ENCODE assay signal across 8 mouse cellular contexts in the genomic region with DNA sequence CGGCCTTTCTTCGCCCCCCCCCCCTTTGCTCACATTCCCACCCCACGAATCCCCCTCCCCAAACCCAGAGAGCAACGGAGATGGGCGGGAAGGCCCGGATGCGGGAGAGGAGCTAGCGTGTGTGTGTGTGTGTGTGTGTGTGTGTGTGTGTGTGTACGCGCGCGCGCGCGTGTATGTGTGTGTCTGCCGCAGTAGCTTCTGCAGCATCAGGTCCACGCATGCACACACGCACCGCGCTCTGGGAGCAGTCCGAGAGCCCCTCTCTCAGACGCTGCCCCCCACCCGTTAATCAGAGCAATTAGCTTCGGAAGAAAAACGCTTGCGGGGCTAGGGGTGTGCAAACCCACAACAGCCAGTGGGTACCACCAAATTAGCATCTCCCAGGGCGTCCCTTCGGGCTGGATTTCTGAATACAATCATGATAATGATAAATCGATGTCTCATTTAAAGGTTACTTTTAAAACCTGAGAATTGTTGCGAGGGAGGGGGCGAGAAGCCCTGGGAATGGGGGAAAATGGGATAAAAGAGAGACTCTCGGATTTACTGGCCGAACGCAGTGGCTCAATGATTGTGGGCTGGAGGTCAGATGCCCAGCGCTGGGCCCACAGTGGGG. TPM values are rescaled to one million over a fixed set of nuclear protein-coding genes. Genes with fewer than 3 reads are reported as not detected.
DNase-seq lines count a peak whose midpoint lies in the region; ATAC-seq and TF ChIP-seq lines count a peak whose summit lies in the region.

No protein-coding gene starts in this region.

- no peak for TF ChIP-seq RAD21 in CH12.LX (IDR thresholded peaks at IDR 0.05; ENCODE audit: low read depth, low read length)

- 0 out of 4 replicates have a peak, but pooled peaks of 1 of the 2 experiments have one; percentile 10 for TF ChIP-seq CTCF in CH12.LX (conservative IDR thresholded peaks at IDR 0.05 in 1 of 2, IDR thresholded peaks at IDR 0.05 in 1 of 2; ENCODE audit: low read depth in 2 of 2, low read length in 2 of 2)
- no peak for TF ChIP-seq CTCF in hindbrain, postnatal 0 days (IDR thresholded peaks at IDR 0.05; ENCODE audit: low read depth)

- peak; percentile 66 for ATAC-seq in hindbrain, postnatal 0 days
- ATAC-seq in neural tube, embryonic 12.5 days (ENCODE audit: low FRiP score, low read depth), result peak; percentile 23; the same call in 1 of the 2 replicates
- ATAC-seq in erythroid progenitor cell, adult 5-6 weeks (replicated peaks; ENCODE audit: low FRiP score, poor library complexity, severe bottlenecking), result no peak

- in situ Hi-C loops in CH12.LX (cut with MboI; ENCODE audit: low pct_ligation_motif_present, low pct_unique_long_range_greater_than_20kb, low sequenced_read_pairs), result loop anchor here (5.0 kb wide), 2 partner anchors 38 to 133 kb away; no protein-coding TSS in a partner anchor

- H3K27me3 ChIP-seq in CH12.LX (replicated peaks), result peaks cover 98% of the 10 kb centered on the region
- H3K27me3 ChIP-seq in hindbrain, postnatal 0 days (ENCODE audit: insufficient read depth, low read length), result peaks cover 33% of the 10 kb centered on the region
- peaks cover 79% of the 10 kb centered on the region for H3K27me3 ChIP-seq in neural tube, embryonic 12.5 days (replicated peaks)

- dilution Hi-C loops in CH12.LX (cut with MboI; ENCODE audit: extremely low pct_ligation_motif_present, extremely low pct_unique_long_range_greater_than_20kb, low sequenced_read_pairs), result no loop called here

- peak overlapping the region; percentile 94 for H3K4me2 ChIP-seq in CH12.LX (ENCODE audit: insufficient read depth, low read depth, poor library complexity, severe bottlenecking)
- peak overlapping the region; percentile 98 for H3K4me2 ChIP-seq in hindbrain, postnatal 0 days (ENCODE audit: low read depth, low read length)
- peak overlapping the region; percentile 84 for H3K4me2 ChIP-seq in neural tube, embryonic 12.5 days (replicated peaks)

- no peak for TF ChIP-seq POLR2A in CH12.LX (IDR thresholded peaks at IDR 0.05; ENCODE audit: low read depth, low read length)

- H3K4me1 ChIP-seq in CH12.LX (ENCODE audit: control insufficient read depth in 1 of 2, insufficient read depth in 2 of 2), result peaks cover 25 to 70% of the 10 kb centered on the region in 2 experiments
- H3K4me1 ChIP-seq in hindbrain, postnatal 0 days (ENCODE audit: insufficient read depth, low read length), result peaks cover 40% of the 10 kb centered on the region
- H3K4me1 ChIP-seq in neural tube, embryonic 12.5 days, result peaks cover 59% of the 10 kb centered on the region

- whole genome bisulfite sequencing in hindbrain, postnatal 0 days, result under 1% methylated on average over 31 of the region's 35 CpGs
- under 1% methylated on average over 34 of the region's 35 CpGs for WGBS in neural tube, embryonic 12.5 days

- H3K27ac ChIP-seq in CH12.LX (ENCODE audit: insufficient read depth, low read depth), result no peak overlapping the region
- peak overlapping the region; percentile 91 for H3K27ac ChIP-seq in hindbrain, postnatal 0 days
- H3K27ac ChIP-seq in neural tube, embryonic 12.5 days, result peak overlapping the region; percentile 81

- DNase-seq in kidney, postnatal 10 days, result peak; percentile 39
- DNase-seq in kidney, adult 8-10 months, result no peak
- DNase-seq in CH12.LX (ENCODE audit: extremely low read depth), result no peak
- DNase-seq in brain, embryonic 18.5 days (ENCODE audit: low read depth, low spot score), result peak; percentile 79
- peak; percentile 85 for DNase-seq in hindbrain, postnatal 0 days (ENCODE audit: low spot score)
- DNase-seq in gastrocnemius, adult 18-20 months (ENCODE audit: low spot score), result no peak

- no peaks in the 10 kb centered on the region for H3K79me2 ChIP-seq in CH12.LX (replicated peaks; ENCODE audit: control insufficient read depth, extremely low read depth, insufficient read depth, poor library complexity, severe bottlenecking)

- H3K4me3 ChIP-seq in CH12.LX (replicated peaks in 1 of 3; ENCODE audit: low read depth in 2 of 3, low read length in 2 of 3, poor library complexity in 1 of 3), result peak overlapping the region in 2 of 3 experiments; percentile 0 to 20
- H3K4me3 ChIP-seq in hindbrain, postnatal 0 days (ENCODE audit: low read length), result peak overlapping the region; percentile 32
- H3K4me3 ChIP-seq in neural tube, embryonic 12.5 days, result peak overlapping the region; percentile 30

- peaks cover 30% of the 10 kb centered on the region for H3K9me3 ChIP-seq in CH12.LX (replicated peaks; ENCODE audit: low read length)
- H3K9me3 ChIP-seq in hindbrain, postnatal 0 days (ENCODE audit: low read length), result no peaks in the 10 kb centered on the region
- no peaks in the 10 kb centered on the region for H3K9me3 ChIP-seq in neural tube, embryonic 12.5 days

- peak overlapping the region; percentile 2; the same call in 1 of the 2 replicates for H3K9ac ChIP-seq in CH12.LX (ENCODE audit: insufficient read depth, low read depth)
- H3K9ac ChIP-seq in hindbrain, postnatal 0 days (replicated peaks; ENCODE audit: low read length), result peak overlapping the region; percentile 86
- H3K9ac ChIP-seq in neural tube, embryonic 12.5 days, result peak overlapping the region; percentile 69

- no peaks in the 10 kb centered on the region for H3K36me3 ChIP-seq in CH12.LX (replicated peaks in 1 of 2; ENCODE audit: control insufficient read depth in 1 of 2, insufficient read depth in 1 of 2, low read length in 1 of 2)
- no peaks in the 10 kb centered on the region for H3K36me3 ChIP-seq in hindbrain, postnatal 0 days (ENCODE audit: insufficient read depth, low read length)
- H3K36me3 ChIP-seq in neural tube, embryonic 12.5 days, result no peaks in the 10 kb centered on the region

- no peak for TF ChIP-seq EP300 in CH12.LX (IDR thresholded peaks at IDR 0.05; ENCODE audit: low read length)

TF ChIP-seq in CH12.LX, 34 proteins besides CTCF, POLR2A, EP300 and RAD21 (continues in another document):
- TF ChIP-seq ETS1 (conservative IDR thresholded peaks at IDR 0.05; ENCODE audit: low read depth, low read length) (no peak), PAX5 (IDR thresholded peaks at IDR 0.05; ENCODE audit: low read length) (no peak), BHLHE40 (IDR thresholded peaks at IDR 0.05; ENCODE audit: low read depth, low read length) (no peak; the same call in none of the 2 replicates), USF1 (IDR thresholded peaks at IDR 0.05; ENCODE audit: low read depth, low read length) (no peak), ZC3H11A (IDR thresholded peaks at IDR 0.05; ENCODE audit: low read depth, low read length) (no peak), TCF12 (IDR thresholded peaks at IDR 0.05; ENCODE audit: low read depth, low read length) (no peak), SMC3 (IDR thresholded peaks at IDR 0.05; ENCODE audit: low read depth, low read length) (no peak), MXI1 (IDR thresholded peaks at IDR 0.05; ENCODE audit: low read depth, low read length) (peak; percentile 44), RCOR1 (conservative IDR thresholded peaks at IDR 0.05; ENCODE audit: low read depth, low read length) (no peak), SIN3A (IDR thresholded peaks at IDR 0.05; ENCODE audit: low read length) (peak; percentile 34; the same call in 1 of the 2 replicates), IRF4 (IDR thresholded peaks at IDR 0.05; ENCODE audit: low read depth, low read length) (no peak), ZNF384 (IDR thresholded peaks at IDR 0.05; ENCODE audit: low read depth, low read length) (no peak), TBP (conservative IDR thresholded peaks at IDR 0.05; ENCODE audit: low read depth, low read length) (no peak), NELFE (IDR thresholded peaks at IDR 0.05; ENCODE audit: low read depth, low read length) (no peak), ZMIZ1 (IDR thresholded peaks at IDR 0.05; ENCODE audit: low read depth, low read length) (0 out of 2 replicates have a peak, but pooled peaks have one; percentile 20), NRF1 (IDR thresholded peaks at IDR 0.05; ENCODE audit: low read depth, low read length) (peak; percentile 74), ZKSCAN1 (IDR thresholded peaks at IDR 0.05; ENCODE audit: borderline replicate concordance, low read depth, low read length) (no peak)

RNA-seq across cellular contexts. Expression of gene Cbx8, which starts 13.1 kb away (rescaled TPM):
- total RNA-seq in CH12.LX (2012; rRNA removed) (8.5 and 10.2 TPM in 2 replicates), CH12.LX (2014; rRNA removed) (6.2 and 7.7 TPM in 2 replicates)
- polyA plus RNA-seq in CH12.LX (2012; ENCODE audit: insufficient read length, low read depth), result 6.0 and 7.5 TPM in 2 replicates
- 10.0 and 11.4 TPM in 2 replicates for total RNA-seq in hindbrain, postnatal 0 days (2014; rRNA removed)
- 6.5 and 7.6 TPM in 2 replicates for polyA plus RNA-seq in hindbrain, postnatal 0 days (2015; fragmentation: Nextera tagmentation; extraction: Ambion mirVana)
- 8.6 and 9.9 TPM in 2 replicates for polyA plus RNA-seq in neural tube, embryonic 12.5 days (2016; fragmentation: Nextera tagmentation; extraction: Ambion mirVana)
- 1 to 10 TPM; 2.6 to 3.5 TPM for total RNA-seq in gastrocnemius, adult 18-20 months (2021)
- 1.3 TPM in 1 of 2 replicates, not detected in the other for total RNA-seq in erythroid progenitor cell, adult 5-6 weeks (2015; ENCODE audit: low replicate concordance)
- total RNA-seq in erythroid progenitor cell, adult 5-6 weeks (2017; ENCODE audit: low replicate concordance), result 1.0 and 3.3 TPM in 2 replicates

RNA-seq across cellular contexts. Expression of gene Cbx2, which starts 31.1 kb away (rescaled TPM):
- total RNA-seq in CH12.LX (2012; rRNA removed) (10.9 and 15.5 TPM in 2 replicates), CH12.LX (2014; rRNA removed) (2.6 and 2.8 TPM in 2 replicates)
- 3.6 and 3.9 TPM in 2 replicates for polyA plus RNA-seq in CH12.LX (2012; ENCODE audit: insufficient read length, low read depth)
- total RNA-seq in hindbrain, postnatal 0 days (2014; rRNA removed), result 14.6 and 18.9 TPM in 2 replicates
- 7.0 and 7.4 TPM in 2 replicates for polyA plus RNA-seq in hindbrain, postnatal 0 days (2015; fragmentation: Nextera tagmentation; extraction: Ambion mirVana)
- 46.6 and 47.6 TPM in 2 replicates for polyA plus RNA-seq in neural tube, embryonic 12.5 days (2016; fragmentation: Nextera tagmentation; extraction: Ambion mirVana)
- 1 to 10 TPM in 1 of 2 experiments, under 1 TPM in 1; 0.85 to 1.0 TPM for total RNA-seq in gastrocnemius, adult 18-20 months (2021)
- total RNA-seq in erythroid progenitor cell, adult 5-6 weeks (2015; ENCODE audit: low replicate concordance), result not detected in 2 replicates
- 0.51 TPM in 1 of 2 replicates, not detected in the other for total RNA-seq in erythroid progenitor cell, adult 5-6 weeks (2017; ENCODE audit: low replicate concordance)

RNA-seq across cellular contexts. Expression of gene Cbx4, which starts 32.2 kb away (rescaled TPM):
- total RNA-seq in CH12.LX (2012; rRNA removed) (30.6 and 40.4 TPM in 2 replicates), CH12.LX (2014; rRNA removed) (11.4 and 15.0 TPM in 2 replicates)
- polyA plus RNA-seq in CH12.LX (2012; ENCODE audit: insufficient read length, low read depth), result 26.0 and 29.8 TPM in 2 replicates
- 33.6 and 41.3 TPM in 2 replicates for total RNA-seq in hindbrain, postnatal 0 days (2014; rRNA removed)
- 22.4 and 23.7 TPM in 2 replicates for polyA plus RNA-seq in hindbrain, postnatal 0 days (2015; fragmentation: Nextera tagmentation; extraction: Ambion mirVana)
- polyA plus RNA-seq in neural tube, embryonic 12.5 days (2016; fragmentation: Nextera tagmentation; extraction: Ambion mirVana), result 12.5 and 12.7 TPM in 2 replicates
- 1 to 10 TPM; 1.6 to 2.5 TPM for total RNA-seq in gastrocnemius, adult 18-20 months (2021)
- 5.4 and 13.4 TPM in 2 replicates for total RNA-seq in erythroid progenitor cell, adult 5-6 weeks (2015; ENCODE audit: low replicate concordance)
- total RNA-seq in erythroid progenitor cell, adult 5-6 weeks (2017; ENCODE audit: low replicate concordance), result 2.7 and 4.4 TPM in 2 replicates

Comparison
In these comparisons a context has a peak if more than half of its experiments do, and no peak if none do; other contexts are left out.
1. DNase-seq: peak in kidney, postnatal 10 days (single experiment), brain, embryonic 18.5 days (single experiment) and hindbrain, postnatal 0 days (single experiment); none in kidney, adult 8-10 months (0 of 2), CH12.LX (single experiment) and gastrocnemius, adult 18-20 months (single experiment).
2. H3K9ac ChIP-seq: peak in every context shown above with its lines; median percentile 86 in hindbrain, postnatal 0 days; 69 in neural tube, embryonic 12.5 days; 2 in CH12.LX.
3. Peak in every context shown above with its lines, with median percentiles within 50 percentile points of each other: H3K4me2 ChIP-seq and H3K4me3 ChIP-seq.